Mouse (Mus musculus): ENCODE results near the gene Reep3. TPM values are rescaled to one million over a fixed set of nuclear protein-coding genes. Genes with fewer than 3 reads are reported as not detected.

Reep3 gene
- total RNA-seq, 1 experiment from 2014 or later, result 52.6 TPM

Other genes with a start within 250 kb of the Reep3 start
- gene Jmjd1c, start 820 bp downstream of the Reep3 start, total RNA-seq (2017), result 280 and 333 TPM in 2 replicates
- 29.7 and 32.6 TPM in 2 replicates for gene Nrbf2, start 188.4 kb upstream of the Reep3 start, total RNA-seq (2017)

Measured in neutrophil, adult 5-6 weeks (primary cell).